Mouse (Mus musculus) Patski (cell line): ENCODE data around the gene Slc9a5. TPM values are rescaled to one million over a fixed set of nuclear protein-coding genes. Genes with fewer than 3 reads are reported as not detected.
A peak's percentile ranks its signal among the peaks of the same experiment; 100 is the strongest.

ENCODE experiments used
- ATAC-seq: fragments of 100-300 bp; one replicate; pipeline ENCODE4 v1.8.0; 2021
- CTCF ChIA-PET: fragments of 350-600 bp; sonication (Branson Sonifier 250); formaldehyde crosslinking; loops from one replicate; lab custom pipeline; 2022; ENCODE audit warnings: inconsistent platforms; lab: Charles Lee
- POLR2A ChIA-PET: fragments of 350-600 bp; sonication (Branson Sonifier 250); formaldehyde crosslinking; loops from one replicate; lab custom pipeline; 2022; ENCODE audit warnings: antibody characterized with exemption, inconsistent platforms; lab: Charles Lee
- DNase-seq: peaks from one replicate; pipeline ENCODE4 v3.0.0-alpha.2; 2011; ENCODE audit warnings: low read depth, low spot score
- H3K27me3 ChIP-seq: fragments of 371-371 bp; one replicate; pipeline ENCODE4 v1.5.1; 2021
- CTCF ChIP-seq: fragments of 100-300 bp; IDR thresholded peaks from one replicate; pipeline ENCODE4 v1.5.1; 2021
- in situ Hi-C: fragments of 300-500 bp; cut with MboI; formaldehyde crosslinking; loops from 3 replicates; pipeline ENCODE4 v1.11.1; 2018; ENCODE audit warnings: low pct_unique_long_range_greater_than_20kb, mixed read lengths
- polyA plus RNA-seq: library from polyadenylated mRNA; unstranded; gene quantifications from one replicate; pipeline ENCODE4 v1.2.3, GENCODE M21; 2021

The Slc9a5 gene
- polyA plus RNA-seq, 1 experiment from 2014 or later: 11.0 TPM

DNA sequence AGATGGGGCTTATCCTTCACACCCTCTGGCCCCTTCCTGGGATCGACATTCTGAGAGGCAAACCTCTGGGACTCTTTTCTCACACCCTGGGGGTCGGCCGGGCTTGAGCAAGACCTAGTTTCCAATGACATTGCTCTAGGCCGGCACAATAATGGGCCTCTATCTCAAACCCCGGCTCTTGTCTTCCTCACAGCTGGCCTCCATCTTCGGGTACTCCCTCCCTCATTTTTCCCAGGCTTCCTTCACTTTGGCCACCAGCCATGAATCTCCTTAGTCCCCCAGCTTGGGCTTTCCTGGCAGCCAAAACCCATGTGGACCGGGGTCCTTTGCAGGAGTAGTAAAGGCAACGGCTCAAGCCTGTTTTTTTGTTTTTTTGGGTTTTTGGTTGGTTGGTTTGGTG lies 7.2 kb upstream of the Slc9a5 start:
- H3K27me3 ChIP-seq: no peaks in the 10 kb centered on the region
- DNase-seq: no peak
- no peak for ATAC-seq
- ChIA-PET CTCF (no interaction called here), POLR2A (interaction anchor here (9.0 kb wide), 1 partner anchor 13 kb away, joined by 52 read pairs; the partner anchor contains the start of genes Lrrc29 and Tmem208)
- in situ Hi-C loops: no loop called here
- TF ChIP-seq CTCF: no peak

DNA sequence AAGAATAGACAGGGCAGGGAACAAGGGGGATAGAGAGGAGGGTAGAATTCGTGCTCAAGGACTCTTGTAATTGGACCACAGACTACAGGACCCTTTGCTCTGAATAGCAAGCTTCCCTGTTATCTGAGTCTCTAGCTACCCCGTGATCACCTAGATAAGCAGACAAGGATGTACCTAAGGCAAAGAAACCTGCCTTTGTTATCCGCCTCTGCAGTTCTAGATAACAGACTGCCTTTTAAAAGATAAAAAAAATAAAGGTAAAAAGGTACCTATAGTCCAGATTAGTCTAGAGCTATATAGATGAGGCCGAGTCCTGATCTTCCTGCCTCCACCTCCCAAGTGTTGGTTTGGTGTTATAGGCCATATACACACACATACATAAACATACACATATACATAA lies 5.9 kb upstream of the Slc9a5 start:
- no peak for TF ChIP-seq CTCF
- DNase-seq: no peak
- ATAC-seq: no peak
- ChIA-PET CTCF (no interaction called here), POLR2A (interaction anchor here (9.0 kb wide), 1 partner anchor 14 kb away, joined by 52 read pairs; the partner anchor contains the start of genes Lrrc29 and Tmem208)
- in situ Hi-C loops: no loop called here
- no peaks in the 10 kb centered on the region for H3K27me3 ChIP-seq

DNA sequence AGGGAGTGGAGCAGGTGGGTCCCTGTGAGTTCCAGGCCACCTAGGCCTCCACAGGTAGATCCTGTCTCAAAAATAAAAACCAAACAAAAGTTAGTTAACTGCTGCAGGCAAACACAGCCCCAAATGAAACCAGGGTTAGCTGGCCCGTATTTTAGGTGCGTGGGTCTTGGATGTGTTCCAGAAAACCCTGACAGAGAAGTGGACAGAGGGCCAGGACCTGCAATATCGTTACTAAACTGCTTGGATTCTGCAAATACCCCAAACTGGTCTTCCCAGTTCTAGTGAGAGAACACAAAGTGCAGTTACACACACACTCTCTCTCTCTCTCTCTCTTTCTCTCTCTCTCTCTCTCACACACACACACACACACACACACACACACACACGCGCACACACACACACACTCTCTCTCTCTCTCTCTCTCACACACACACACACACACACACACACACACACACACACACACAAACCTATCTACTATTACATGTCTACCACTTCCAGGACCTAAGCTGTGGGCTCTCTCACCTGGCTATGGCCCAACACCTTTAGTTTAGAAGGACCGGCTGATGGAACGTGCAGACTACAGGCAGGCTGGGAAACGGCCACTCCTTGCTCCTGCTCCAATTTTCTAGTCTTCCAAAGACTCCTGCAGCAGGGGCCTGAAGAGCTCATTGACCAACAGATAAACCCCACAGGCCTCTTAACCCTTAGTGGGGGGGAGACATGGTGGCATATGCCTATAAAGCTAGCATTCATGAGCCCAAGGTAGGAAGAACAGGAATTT lies 4.7 kb upstream of the Slc9a5 start:
- DNase-seq (no peak), ATAC-seq (no peak)
- no peak for TF ChIP-seq CTCF
- CTCF ChIA-PET: interaction anchor here (1.5 kb wide), 1 partner anchor 16 kb away, joined by 4 read pairs; no protein-coding TSS in a partner anchor
- H3K27me3 ChIP-seq: no peaks in the 10 kb centered on the region
- POLR2A ChIA-PET: interaction anchor here (9.0 kb wide), 1 partner anchor 15 kb away, joined by 52 read pairs; the partner anchor contains the start of genes Lrrc29 and Tmem208
- in situ Hi-C loops: no loop called here

DNA sequence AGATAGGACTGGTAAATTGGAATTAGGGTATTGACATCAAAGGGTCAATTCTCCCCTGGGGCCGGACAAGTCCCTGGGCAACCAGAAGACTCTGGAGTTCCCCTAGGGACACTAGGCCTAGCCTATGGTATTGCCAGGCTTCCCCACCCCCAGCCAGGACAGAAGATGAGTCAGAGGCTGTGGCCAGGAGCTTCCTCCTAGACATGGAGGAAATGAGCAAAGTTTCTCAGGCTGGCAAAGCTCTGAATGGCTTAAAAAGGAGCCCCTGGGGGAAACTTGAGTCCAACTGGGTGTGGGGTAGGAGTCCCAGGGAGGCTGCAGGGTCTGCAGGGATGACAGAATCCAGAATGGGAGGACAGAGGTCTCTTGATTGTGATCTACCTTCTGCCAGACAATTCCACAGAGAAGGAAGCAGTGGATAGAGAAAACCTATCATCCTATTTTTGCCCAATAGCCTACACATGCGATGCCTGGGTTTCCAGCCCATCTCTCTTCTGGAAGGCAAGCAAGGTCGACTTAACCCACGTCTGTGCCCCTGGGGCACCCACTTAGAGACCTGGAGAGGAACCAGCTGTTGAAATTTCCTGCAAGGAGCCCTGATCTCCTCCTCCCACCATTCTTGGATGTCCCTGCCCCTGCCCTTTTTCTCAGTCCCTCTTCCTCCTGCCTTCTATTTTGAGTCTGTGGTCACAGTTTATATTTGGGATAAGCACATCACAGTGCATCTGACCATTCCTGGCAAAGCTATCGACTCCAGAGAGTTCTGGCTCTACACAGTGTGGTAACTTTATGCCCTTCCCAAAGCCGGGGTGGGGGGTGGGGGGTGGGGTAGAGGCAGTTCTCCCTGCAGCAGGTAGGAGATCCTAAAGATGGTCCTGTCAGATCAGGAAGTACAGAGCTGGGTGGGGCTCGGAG lies 3.3 kb upstream of the Slc9a5 start:
- in situ Hi-C loops: no loop called here

DNA sequence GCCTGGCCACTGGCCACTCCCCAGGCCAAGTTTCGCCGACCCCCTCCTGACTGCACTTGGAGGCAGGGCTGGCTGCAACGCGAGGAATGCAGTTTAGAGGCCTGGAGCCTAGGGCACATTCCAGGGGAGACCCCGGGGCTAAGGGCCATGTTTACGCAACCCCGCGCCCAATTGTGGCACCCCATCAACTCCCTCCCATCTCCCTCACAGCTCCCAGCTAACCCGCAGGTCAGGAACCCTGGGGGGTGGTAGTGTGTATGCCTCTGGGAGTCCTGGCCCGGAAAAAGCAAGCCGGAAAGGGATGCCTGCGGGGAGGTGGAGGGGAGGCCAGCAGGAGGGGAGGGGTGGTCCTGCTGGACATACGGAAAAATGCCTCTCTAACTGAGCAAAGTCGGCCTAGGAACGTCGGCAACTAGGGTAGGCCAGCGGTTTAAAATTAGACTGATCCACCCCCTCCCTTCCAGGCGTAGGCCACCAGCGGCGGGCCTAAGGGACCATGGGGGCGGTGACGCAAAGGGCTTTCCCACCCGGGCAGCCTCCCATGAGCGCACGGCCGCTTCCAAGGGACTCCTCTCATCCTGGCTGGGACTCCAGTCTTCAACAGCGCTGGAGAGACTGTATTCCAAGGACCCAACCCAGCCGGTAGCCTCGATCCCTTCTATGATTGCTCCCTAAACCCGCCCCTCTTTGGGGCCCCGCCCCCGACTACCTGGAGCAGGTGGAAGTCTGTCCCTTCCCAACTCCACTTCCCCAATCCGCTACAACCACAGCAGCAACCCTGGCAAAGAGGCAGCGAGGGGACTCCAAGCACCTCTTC lies 1.8 kb upstream of the Slc9a5 start:
- H3K27me3 ChIP-seq: no peaks in the 10 kb centered on the region
- ChIA-PET POLR2A (interaction anchor here (0.6 to 9.0 kb wide), 3 partner anchors 18 to 98 kb away, joined by 3 to 52 read pairs (median 3); partner anchors contain the start of genes E2f4, Lrrc29 and Tmem208), CTCF (no interaction called here)
- in situ Hi-C loops: no loop called here
- no peak for DNase-seq
- TF ChIP-seq CTCF: no peak
- ATAC-seq: peak; percentile 24

More for the DNA sequence above, 3.3 kb upstream of the Slc9a5 start:
- ChIA-PET POLR2A (interaction anchor here (1.3 to 9.0 kb wide), 2 partner anchors 17 to 32 kb away, joined by 4 to 52 read pairs; partner anchors contain the start of genes Lrrc29 and Tmem208), CTCF (interaction anchor here (1.0 to 1.5 kb wide), 2 partner anchors 16 to 17 kb away, joined by 3 to 4 read pairs; no protein-coding TSS in a partner anchor)
- TF ChIP-seq CTCF: no peak
- no peak for DNase-seq
- ATAC-seq: peak; percentile 23
- no peaks in the 10 kb centered on the region for H3K27me3 ChIP-seq

DNA sequence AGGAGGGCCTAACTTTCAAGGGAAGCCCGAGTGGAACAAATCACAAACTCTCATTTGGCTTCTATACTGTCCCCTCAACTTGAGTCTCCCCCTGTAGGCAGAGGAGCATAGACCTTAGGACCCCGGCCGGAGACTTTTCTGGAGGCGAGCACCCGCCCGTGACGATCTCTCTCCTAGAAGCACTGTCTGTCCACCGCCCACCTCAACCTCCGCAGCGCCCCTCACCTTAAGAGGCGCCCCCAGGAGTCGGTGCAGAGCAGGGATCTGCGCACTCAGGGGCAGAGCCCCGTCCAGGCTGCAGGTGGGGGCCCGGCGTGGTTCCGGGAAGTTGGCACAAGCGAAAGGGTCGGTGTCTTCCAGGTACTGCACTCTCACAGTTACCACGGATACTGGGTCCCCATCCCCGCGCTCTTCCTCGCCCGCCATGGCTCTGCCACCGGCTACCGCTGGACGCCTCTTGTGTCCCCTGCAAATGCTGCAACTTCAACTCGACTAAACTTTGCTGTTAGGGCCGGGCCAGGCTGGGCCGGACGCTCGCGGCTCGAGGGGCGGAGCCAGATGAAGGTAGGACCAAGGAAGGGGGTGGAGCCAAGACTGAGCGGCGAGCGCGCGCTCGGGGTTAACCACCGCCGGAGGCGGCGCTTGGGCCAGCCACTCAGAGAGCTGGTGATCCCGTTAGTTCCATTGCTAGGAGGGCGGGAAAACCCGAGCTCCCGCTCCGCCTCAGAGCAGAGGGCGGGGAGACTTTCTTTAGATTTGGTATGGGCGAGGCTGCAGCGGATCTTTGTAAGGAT lies 1.0 kb upstream of the Slc9a5 start, which contains the start of gene Fhod1:
Fhod1 (minus strand) TSS at position 526 of the 794 bp plus-strand sequence.
- ATAC-seq (peak; percentile 71), DNase-seq (peak; percentile 79)
- POLR2A ChIA-PET: interaction anchor here (0.6 to 1.9 kb wide), 2 partner anchors 19 to 20 kb away, joined by 5 to 7 read pairs; no protein-coding TSS in a partner anchor

DNA sequence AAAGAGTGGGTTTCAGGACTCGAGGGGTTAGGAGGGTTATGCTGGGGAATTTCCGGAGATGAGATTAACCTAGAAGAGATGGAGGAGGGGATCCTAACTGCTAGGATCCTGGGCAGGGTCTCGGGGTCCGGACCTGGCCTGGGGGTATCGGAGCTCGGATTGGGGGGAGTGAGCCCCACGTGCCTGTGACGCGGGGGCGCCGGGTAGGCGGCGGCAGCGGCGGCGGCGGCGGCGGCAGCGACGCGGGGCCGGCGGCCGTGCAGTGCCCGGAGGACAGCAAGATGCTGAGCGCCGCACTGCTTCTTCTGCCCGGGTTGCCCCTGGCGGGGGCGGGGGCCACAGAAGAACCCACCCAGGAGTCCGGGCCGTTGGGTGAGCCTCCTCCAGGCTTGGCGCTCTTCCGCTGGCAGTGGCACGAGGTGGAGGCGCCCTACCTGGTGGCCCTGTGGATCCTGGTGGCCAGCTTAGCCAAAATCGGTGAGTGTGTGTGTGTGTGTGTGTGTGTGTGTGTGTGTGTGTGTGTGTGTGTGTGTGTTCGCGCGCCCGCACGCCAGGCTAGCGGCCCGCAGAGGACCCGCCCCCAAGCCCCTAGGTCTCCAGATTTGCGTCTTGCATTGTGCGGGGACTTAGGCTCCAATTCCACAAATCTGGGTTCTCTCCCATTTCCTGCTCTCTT lies 591 bp downstream of the Slc9a5 start:
- no peak for TF ChIP-seq CTCF
- ChIA-PET POLR2A (interaction anchor here (0.7 to 1.9 kb wide), 4 partner anchors 11 to 48 kb away, joined by 3 to 7 read pairs (median 4); no protein-coding TSS in a partner anchor), CTCF (interaction anchor here (1.1 to 1.7 kb wide), 5 partner anchors 11 to 190 kb away, joined by 3 to 9 read pairs (median 4); partner anchors contain the start of genes Lrrc29 and Tmem208)
- ATAC-seq (no peak), DNase-seq (no peak)
- H3K27me3 ChIP-seq: no peaks in the 10 kb centered on the region
- in situ Hi-C loops: no loop called here

More for the DNA sequence above, 1.0 kb upstream of the Slc9a5 start, which contains the start of gene Fhod1:
- CTCF ChIA-PET: interaction anchor here (1.0 to 1.3 kb wide), 4 partner anchors 9 to 50 kb away, joined by 3 to 4 read pairs (median 4); partner anchors contain the start of genes Lrrc29 and Tmem208
- no peaks in the 10 kb centered on the region for H3K27me3 ChIP-seq
- in situ Hi-C loops: no loop called here
- TF ChIP-seq CTCF: no peak

- no peaks in the 10 kb centered on the region for H3K27me3 ChIP-seq
- ChIA-PET POLR2A (interaction anchor here (0.6 to 1.0 kb wide), 4 partner anchors 12 to 193 kb away, joined by 3 to 4 read pairs (median 4); no protein-coding TSS in a partner anchor), CTCF (interaction anchor here (1.1 to 1.7 kb wide), 3 partner anchors 10 to 189 kb away, joined by 3 to 9 read pairs (median 4); no protein-coding TSS in a partner anchor)
- ATAC-seq (no peak), DNase-seq (no peak)
- no peak for TF ChIP-seq CTCF
- in situ Hi-C loops: no loop called here
Observed at GRCm38 (mm10) chr8:105350186-105350585, 1.5 kb downstream of the Slc9a5 start.
